Mouse (Mus musculus): ENCODE results near the gene Ppp4r3a.
A peak's percentile ranks its signal among the peaks of the same experiment; 100 is the strongest.
"Not testable (repeated sequence)": the region's sequence is repeated elsewhere in the genome, so short reads cannot be mapped to it uniquely, and the experiment has no call there.

Ppp4r3a gene

DNA sequence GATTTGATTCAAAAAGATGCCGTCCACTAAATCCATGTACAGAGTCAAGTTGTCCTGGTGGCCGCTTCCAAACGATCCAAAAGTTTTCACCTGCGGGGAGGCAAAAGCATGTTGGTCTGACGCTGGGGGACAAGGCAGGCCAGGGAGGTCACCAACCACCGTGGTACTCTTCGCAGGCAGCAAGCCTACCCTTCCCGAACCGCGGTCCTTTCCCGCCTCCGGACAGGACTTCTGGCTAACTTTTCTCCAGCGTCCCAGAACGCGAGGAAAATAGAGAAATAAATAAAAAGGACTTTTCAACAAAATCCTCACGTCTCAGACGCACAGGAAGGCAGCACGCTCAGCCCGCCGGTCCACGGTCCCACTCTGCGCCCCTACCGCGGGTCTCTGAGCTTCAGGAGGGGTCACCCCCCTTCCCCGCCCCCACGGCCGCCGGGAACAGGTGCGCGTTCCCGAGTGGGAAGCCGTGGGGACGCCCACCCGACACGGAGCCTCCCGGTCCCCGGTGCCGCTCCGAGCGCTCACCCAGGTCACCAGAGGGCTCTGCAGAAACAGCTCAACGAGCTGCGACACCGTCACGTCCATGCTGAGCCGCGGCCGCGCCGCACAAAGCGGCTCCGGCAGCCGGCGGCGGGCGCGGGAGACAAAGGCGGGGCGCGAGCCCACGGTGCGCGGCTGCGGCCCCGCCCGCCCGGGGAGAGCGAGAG lies 55.1 kb downstream of the Ppp4r3a start:
- DNase-seq = no peak

DNA sequence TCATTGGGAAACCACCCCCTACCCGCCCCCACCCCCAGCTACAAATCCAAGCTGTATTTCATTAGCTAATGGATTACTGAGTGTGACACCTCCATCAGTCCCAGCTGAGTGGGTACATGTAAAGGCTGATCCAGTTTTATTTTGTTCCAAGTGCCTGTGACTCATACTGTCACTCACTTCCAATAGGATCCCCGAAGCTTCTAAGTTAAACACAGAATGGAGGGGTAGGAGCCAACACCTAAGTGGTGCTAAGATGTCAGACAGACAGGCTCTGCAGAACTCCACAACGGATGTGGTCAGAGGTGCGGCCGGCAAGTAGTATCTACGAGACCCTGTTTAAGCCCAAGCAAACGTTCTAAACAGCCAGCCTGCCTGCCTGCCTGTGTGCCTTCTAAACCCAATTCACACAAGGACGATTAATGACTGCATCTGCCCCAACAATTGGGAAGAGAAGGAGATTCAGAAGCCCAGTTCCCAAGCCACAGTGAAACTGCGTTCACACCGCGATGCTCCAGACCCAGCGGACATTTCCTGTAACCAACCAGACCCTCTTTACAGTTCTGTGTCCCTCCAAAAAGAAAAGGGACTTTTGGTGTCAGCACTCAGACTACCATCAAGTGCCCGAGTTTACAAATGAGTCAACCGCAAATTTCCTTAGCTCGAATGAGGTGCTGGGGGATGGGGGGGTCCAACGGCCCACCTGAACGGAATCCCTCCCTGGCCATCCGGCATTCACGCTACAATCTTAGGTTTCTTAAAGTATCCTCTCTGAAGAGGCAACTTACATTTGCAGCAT lies 55.9 kb downstream of the Ppp4r3a start:
- peak; percentile 23 for DNase-seq

GRCm38 (mm10) chr12:101026946-101027345 lies 56.6 kb downstream of the Ppp4r3a start:
- DNase-seq = peak; percentile 29

DNA sequence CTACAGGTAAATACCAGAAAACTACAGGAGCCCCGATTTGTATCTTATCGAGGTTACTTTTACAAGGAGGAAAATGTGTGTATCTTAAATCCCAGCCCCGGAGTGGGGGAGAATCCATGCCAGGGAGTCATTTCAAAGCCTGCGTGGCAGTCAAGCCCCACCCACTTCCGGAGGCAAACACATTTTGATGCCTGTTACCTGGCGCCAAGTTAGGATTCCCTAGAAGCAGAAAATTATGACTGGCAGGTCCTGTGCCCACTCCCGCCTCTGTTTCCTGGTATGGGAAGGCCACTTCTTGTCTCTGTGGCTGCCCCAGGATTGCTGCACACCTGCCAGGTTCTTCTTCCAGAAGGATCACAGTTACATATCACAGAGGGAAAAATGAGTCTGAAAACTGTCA lies 57.0 kb downstream of the Ppp4r3a start:
- DNase-seq = peak; percentile 30

GRCm38 (mm10) chr12:101026025-101026424 lies 57.5 kb downstream of the Ppp4r3a start:
- DNase-seq = no peak

DNA sequence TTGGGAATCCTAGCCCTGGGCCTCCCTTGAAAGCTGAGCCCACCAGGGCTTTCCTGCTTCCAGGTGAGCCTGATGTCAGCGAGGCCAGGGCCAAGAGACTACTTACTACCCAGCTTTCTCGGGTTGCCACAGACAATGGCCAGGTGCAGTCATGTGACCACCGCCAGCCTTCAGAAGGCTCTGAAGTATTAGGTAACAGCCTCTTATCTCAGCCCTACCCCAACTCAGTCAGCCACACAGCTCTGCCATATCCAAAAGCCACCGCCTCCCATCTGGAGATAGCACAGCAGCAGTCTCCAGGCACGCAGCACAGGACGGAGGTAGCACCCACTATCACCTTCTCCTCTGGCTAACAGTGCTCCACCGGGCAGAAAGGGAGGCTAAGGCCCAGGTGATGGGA lies 58.1 kb downstream of the Ppp4r3a start:
- DNase-seq = peak; percentile 4

GRCm38 (mm10) chr12:101024824-101025223 lies 58.7 kb downstream of the Ppp4r3a start:
- no peak for DNase-seq

DNA sequence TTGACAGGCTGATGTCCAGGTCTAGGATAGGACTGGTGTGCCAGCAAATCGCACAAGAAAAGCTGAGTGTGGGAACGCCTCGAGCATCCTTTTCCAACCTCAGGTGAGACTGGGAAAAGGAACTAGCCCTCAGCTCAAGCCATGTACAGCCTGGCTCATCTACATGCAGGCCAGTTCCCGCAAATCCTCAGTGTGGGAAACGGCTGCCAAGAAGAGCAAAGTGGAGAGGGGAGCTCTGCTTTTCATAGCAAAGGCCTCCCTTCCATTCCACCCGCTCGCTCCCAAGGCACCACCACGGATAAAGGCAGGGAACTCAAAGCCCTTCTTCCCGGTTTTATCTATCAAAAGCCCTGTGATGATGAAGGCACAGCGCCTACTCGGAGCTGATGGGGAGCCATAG lies 60.4 kb downstream of the Ppp4r3a start:
- DNase-seq = peak; percentile 6

GRCm38 (mm10) chr12:101022353-101022752 lies 61.1 kb downstream of the Ppp4r3a start:
- DNase-seq = peak; percentile 3

- DNase-seq = no peak
Observed at GRCm38 (mm10) chr12:101021484-101022226, 61.8 kb downstream of the Ppp4r3a start.

GRCm38 (mm10) chr12:101020210-101021015 lies 63.1 kb downstream of the Ppp4r3a start:
- peak; percentile 75 for DNase-seq

DNA sequence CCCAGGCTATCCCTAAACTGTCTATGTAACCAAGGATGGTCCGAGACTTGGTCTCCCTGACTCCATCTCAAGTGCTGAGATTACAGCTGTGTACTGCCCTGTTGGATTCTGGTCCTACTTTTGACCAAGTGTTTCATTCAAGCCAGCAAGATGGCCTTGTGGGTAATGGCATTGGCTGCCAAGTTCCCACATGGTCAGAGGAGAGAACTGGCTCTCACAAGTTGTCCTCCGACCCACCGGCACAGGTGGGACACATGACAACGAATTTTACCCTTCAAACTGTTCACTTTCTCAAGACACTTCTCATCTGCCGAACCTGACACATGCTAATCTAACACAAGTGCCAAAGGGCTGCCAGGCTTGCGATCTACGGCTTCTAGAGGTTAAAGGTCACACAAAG lies 64.1 kb downstream of the Ppp4r3a start:
- no peak for DNase-seq

DNA sequence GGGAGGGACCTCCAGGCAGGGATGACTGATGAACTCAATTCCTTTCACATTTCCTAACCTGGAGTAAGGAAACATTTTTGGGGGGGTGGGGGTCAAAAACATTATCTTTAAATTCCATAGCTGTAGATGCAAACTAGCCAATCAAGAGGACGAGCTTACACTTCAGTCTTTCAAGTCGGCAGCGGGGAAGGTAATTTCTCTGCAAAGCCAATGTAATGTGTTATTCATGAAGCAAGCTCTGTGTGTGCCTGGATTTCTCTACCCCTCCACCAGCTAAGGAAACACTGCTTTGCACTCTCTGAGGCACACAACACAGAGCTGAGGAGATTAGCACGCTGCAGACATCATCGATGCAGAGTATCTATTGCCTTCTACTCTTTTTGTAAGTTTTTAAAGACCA lies 64.5 kb downstream of the Ppp4r3a start:
- no peak for DNase-seq

DNA sequence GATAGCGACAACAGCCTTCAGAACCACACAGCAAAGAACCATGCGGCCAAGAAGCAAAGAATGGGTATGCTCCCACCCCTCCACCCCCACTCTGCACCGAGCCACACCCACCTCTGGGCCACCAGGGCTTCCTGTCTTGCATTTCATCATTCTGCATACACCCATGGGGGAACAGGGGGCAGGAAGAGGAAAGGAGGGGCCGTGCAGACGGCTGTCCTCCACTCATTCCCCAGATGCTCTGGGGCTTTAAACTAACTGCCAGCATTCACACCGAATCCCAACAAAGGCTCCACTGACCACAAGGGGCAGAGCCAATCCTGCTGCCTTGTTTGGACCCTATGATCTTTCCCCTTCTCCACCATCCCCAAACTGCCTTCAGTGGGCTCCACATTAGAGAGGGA lies 65.5 kb downstream of the Ppp4r3a start:
- no peak for DNase-seq

DNA sequence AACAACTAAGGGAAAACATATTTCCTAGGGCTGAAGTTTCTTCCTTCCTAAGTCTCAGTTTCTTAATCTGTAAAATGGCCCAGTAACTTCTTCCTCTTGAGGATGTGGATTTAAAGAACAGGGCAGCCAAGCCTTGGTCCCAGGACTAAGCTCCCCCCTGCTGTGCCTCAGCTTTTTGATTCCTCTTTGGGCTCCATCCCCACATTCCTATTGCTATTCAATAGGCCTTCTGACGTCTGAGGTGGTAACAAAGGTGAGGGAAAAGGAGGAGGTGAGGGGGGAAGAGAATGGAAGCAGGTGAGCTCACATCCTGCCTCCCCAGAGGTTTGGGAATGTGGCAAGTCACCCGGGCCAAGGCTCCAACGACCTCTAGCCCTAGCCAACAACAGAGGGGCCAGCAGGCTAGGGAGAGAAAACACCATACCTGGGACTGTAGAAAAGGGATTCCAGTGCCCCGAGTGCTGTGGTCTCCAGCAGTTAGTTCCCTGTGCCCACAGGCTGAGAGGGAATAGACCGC lies 67.0 kb downstream of the Ppp4r3a start:
- no peak for DNase-seq

DNA sequence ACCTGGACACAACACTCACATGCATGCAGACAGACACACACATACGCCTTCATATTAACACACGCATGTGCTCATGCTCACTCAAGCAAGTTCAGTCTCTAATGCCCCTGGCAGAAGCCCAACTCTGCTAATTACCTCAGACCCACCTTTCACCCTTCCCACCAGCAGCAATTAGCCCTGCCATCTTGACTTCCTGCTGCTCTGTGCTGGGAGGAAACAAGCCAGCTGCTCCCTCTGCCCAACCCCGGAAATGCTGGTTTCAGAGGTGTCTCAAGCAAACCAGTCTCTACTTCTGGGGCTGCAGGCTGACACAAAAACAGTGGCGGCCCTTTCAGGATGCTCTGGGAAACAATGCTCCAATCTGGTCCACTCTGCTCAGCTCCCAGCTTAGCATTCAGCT lies 67.6 kb downstream of the Ppp4r3a start:
- no peak for DNase-seq

- no peak for DNase-seq
Observed at GRCm38 (mm10) chr12:101015165-101015560, 68.3 kb downstream of the Ppp4r3a start.

- no peak for DNase-seq
Observed at GRCm38 (mm10) chr12:101014549-101015164, 68.8 kb downstream of the Ppp4r3a start.

- not testable (repeated sequence) for DNase-seq
Observed at GRCm38 (mm10) chr12:101013668-101014067, 69.8 kb downstream of the Ppp4r3a start.

- no peak for DNase-seq
Observed at GRCm38 (mm10) chr12:101013078-101013665, 70.3 kb downstream of the Ppp4r3a start.

DNA sequence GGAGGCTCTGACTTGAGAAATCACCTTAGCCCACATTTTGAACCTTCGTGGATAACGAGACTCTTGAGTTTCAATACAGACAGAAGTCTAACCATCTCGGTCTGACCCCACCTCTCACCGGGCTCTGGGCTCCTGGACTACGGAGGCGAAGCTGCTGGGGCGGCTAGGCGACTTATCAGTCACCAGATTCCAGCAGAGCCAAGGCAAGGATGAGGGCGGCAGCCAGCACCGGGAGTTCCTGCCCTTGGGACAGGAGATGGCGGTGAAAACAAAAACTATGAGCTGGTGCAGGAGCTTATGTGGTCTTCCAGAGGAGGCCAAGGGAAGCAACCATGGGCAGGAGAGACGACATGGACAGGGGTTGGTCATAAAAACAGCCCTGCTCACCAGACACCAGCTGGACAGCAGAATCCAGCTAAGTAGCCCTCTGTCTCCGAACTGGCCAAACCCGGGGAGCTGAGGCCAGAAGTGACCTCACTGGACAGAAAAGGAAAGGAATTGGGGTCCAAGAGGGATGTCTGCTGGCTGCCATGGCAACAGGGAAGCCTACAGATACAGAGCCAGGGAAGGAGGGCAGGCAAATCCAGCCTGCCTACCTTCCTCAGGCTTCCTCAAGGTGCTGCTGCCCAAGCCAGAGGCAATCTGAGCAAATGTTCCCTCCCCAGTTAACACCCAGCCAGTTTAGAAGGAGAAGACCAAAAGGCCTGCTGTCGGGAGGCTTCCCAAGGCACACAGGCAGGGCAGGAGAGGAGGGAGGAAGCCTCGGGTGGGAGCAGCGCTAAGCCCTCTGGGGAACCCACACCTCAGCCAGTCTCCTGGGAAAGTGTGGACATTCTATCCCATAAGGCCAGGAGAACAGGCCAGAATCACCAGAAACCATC lies 71.1 kb downstream of the Ppp4r3a start:
- DNase-seq = no peak
